Mouse (Mus musculus) urinary bladder, postnatal 4 days (tissue): ENCODE measurements around the gene Gal3st4.
"Not testable (repeated sequence)": the region's sequence is repeated elsewhere in the genome, so short reads cannot be mapped to it uniquely, and the experiment has no call there.

Source experiments
- DNase-seq, 2 experiments: peaks; one replicate each; pipeline ENCODE4 v3.0.0; 2021 to 2022; ENCODE audit warnings: low spot score in 2 of 2

The Gal3st4 gene

DNA sequence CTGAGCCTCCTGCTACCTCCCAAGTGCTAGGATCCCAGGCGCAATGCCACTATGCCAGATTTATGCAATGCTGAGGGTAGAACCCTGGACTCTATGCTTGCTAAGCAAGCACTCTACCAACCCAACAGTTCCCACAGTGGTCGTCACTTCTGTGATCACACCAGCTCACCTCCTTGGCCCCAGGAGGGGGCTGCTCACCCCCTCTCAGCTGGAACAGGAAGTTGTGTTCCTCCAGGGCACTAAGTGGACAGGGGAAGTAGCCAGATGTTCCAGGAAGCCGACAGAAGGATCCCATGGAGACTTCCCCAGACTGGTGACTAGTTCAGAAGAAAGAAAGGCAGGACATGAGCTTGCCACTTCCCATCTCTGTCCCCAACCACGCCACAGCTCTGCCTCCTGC lies 10.6 kb downstream of the Gal3st4 start:
- DNase-seq = no peak

DNA sequence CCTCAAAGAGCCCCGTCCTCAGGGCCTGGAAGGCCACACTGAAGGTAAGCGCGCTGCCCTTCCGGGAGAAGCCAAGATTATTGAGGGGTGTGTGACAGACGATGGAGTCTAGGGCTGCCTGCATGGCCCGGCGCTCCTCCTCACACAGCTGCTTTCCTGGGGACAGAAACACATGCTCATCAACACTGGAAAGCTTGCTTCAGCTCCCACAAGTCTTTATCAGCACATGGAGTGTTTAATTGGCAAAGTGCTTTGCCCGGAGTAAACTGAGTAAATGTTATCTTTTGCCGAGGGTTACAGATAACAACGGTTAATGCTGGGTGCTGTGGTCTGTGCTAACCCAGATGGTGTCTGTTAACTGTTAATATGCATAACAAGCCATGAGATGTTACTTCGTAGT lies 11.8 kb downstream of the Gal3st4 start:
- peak in 1 of 2 experiments; percentile 28 for DNase-seq

DNA sequence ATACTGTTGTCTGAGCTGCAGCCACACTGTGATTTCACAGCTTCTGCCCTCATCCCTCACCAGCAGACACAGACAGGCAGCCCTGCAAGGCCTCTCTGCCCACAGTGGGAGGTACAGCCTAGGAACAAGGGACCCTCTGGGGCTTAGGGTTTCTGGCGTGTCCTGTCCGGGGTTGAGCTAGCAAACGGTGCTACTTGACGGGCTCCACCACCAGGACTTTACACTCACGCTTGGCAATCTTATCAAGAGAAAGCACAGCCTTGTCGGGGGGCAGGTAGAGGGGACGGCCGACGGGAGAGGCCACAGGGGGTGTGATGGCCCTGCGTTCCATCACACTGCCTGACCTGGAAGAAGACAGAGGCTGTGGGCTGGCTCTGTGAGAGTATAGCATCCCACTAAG lies 12.6 kb downstream of the Gal3st4 start:
- DNase-seq = no peak

DNA sequence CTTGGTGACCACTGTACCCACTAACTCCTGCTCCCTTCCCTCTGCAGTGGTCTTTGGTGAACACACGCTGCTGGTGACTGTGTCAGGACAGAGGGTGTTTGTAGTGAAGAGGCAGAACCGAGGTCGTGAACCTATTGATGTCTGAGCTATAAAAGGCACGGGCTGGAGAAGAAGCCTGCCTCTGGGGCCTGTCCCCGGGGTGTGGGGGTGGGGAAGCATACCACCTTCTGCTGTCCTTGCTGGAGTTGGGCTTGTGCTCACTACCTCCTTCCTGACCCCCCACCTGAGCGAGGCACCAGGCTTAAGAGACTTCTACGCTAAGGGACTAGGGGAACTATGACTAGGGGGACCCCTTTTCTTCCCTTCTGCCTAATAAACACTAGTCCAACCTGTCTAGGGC lies 13.6 kb downstream of the Gal3st4 start:
- no peak for DNase-seq

DNA sequence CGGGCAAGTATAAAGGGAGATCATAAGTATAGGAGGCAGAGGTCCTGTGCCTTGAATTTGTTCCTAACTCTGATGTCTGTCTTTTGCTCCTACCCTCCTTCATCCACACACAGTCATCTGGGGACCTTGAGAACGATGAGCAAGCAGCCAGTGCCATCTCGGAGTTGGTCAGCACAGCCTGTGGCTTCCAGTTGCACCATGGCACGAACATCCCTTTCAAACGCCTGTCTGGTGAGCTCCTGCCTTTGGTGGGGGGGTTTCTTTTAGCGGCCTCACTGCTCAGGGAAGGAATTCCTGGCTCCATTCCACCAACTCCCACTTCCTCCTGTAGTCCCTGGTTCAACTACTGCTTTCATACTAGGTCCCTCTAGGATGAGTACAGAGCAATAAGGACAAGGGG lies 14.1 kb downstream of the Gal3st4 start:
- no peak for DNase-seq

DNA sequence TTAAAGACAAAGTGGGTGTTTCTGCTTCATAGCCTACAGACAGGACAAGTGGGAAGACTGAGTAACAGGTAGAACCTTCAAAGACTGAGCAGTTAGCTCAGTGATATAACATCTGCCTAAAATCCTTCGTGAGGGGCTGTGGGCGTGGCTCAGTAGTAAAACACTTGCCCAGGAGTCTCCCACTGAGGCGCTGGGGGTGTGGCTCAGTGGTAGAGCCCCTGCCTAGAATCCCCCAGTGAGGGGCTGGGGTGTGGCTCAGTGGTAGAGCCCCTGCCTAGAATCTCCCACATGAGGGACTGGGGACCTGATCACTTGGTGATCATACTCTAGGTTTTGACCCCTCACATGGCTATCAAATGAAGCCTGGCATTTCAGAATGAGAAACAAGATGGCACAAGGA lies 14.6 kb downstream of the Gal3st4 start:
- DNase-seq = no peak

DNA sequence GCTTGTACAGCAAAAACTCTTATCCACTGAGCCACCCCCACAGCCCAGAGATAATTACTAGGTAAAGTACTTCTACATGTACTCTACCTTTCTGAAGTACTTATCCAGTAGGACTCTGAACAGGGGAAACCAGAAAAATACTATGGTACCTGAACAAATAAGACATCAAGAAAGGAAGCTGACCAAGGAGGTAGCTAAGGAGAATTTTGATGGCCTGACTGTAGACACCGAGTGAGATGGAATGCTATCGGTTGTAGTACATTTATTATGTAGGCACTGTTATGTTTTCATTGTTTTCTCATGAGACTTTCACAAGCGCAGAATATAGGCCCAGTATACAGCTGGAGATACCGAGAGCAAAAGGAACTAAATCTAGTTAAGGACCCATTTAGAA lies 15.1 kb downstream of the Gal3st4 start:
- DNase-seq = no peak

DNA sequence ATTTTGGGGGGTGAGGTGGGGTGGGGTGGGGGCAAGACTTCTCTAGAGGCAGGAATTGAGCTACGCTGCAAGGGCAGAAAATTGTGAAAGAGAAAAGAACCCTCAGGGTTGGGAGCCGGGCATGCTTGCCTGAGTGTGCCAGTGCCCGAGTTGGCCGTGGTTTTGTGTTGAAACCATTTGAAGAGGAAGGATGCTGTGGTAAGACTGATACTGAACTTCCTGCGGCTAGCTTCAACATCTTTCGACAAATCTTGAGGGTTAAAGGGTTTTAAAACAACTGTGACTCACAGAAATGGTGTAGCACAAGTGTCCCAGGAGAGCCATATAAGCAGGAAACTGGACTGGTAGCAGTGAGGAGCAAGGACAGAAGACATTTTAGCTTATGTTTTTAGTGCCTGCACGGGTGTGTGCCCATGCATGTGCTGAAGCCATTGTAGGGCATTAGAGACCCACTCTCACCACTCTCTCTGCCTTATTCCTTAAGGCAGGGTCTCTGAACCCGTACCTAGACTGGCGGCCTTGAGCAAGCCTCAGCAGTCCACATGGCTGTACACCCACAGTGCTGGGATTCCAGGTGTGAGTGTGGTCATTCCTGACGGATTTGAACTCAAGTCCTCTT lies 15.6 kb downstream of the Gal3st4 start:
- no peak for DNase-seq

DNA sequence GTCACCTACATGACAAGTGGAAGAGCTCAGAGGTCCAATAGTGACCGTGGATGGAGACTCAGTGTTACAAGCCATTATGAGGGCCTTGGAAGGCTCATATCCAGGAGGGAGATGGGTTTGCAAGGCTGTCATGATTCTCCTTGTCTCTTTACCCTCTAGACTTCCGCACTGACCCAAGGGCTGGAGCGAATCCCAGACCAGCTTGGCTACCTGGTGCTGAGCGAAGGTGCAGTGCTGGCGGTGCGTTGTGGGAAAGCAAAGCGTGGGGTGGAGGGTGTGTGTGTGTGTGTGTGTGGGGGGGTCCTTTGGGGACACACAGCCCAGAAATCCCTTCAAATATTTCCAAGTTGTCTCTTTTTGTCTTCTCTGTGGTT lies 16.6 kb downstream of the Gal3st4 start:
- DNase-seq = no peak

DNA sequence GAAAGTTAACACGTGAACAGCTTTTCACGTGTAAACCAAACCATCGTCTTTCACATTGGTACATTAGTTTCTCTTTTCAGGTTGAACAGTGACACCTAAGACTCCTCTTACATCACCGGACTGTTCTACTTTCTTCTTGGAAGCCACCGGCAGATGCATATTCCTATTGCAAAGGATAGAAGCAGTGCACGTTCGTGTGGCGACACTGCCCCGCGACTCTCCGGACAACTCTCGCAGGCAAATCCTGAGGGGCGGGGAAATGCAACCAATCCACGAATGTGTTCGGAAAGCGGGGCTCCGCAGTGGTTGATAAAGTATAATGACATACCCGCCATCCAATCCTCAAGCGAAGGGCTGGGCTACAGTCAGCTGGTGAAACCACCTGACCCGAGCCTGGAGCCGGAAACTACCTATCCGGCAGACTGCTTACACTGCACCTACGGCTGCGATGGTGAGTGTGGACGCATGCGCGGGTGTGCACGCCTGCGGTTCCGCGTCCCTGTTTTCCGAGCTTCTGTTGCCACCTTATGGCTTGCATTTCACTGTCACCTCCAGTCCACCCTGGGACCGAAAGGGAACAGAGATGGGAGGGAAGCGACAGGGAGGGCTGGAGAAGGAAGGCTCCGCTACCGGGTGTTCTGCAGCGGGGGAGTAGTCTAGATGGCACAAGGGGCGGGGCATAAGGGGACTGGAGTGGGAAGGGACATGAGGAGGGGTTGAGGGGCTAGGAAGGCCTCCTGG lies 17.1 kb downstream of the Gal3st4 start, which contains the start of gene Lamtor4:
Lamtor4 (plus strand) TSS at position 130 of the 741 bp plus-strand sequence.
- peak; percentile 89 to 92 for DNase-seq

DNA sequence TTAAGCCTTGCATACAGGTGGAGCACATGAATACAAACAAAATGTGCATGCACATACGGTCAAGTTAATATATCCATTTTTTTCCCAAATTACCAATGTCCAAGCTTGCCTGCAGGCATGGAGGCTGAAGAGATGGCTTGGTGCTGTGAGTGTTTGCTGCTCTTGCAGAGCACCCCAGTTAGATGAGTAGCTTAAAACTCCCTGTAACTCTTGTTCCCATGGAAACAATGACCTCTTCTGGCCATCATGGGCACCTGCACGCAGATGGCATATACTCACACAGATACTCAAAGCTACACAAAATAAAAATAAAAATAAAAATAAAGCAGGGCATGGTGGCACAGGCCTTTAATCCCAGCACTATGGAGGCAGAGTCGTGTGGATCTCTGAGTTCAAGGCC lies 19.6 kb downstream of the Gal3st4 start:
- DNase-seq = no peak

DNA sequence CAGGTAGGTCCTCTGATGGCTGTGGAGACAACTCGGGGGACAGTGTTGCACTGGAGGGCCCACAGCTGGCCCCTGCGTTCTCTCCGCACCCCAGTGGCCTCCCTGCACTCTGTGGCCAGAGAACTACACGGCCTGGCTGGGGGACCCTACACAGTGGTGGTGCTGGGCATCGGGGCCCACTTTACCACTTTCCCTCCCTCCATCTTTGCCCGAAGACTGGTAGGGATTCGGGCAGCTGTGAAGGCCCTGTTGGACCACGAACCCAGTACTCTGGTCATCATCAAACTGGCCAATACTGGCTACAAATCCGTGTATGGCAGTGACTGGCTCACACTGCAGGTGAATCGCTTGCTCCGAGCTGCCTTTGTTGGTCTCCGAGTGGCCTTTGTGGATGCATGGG lies 21.5 kb downstream of the Gal3st4 start:
- DNase-seq = no peak

DNA sequence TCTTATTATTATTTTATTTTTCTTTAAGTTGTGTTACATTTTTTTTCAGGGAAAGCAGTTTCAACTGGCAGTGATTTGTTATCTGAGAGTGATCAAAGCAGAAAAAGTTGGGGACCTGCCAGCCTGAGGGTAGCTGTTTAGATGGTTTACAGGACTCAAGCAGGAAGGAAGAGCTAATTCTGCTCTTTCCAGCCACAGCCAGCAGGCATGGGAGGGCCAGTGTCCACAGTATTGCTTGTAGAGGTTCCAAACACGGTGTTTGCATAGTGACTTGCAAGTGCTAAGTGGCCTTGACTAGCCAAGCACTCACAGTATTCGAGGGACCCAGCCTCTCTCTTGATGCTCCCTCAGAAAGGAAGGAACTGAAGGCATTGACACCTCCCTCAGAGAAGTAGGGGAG lies 31.1 kb downstream of the Gal3st4 start:
- DNase-seq = no peak

DNA sequence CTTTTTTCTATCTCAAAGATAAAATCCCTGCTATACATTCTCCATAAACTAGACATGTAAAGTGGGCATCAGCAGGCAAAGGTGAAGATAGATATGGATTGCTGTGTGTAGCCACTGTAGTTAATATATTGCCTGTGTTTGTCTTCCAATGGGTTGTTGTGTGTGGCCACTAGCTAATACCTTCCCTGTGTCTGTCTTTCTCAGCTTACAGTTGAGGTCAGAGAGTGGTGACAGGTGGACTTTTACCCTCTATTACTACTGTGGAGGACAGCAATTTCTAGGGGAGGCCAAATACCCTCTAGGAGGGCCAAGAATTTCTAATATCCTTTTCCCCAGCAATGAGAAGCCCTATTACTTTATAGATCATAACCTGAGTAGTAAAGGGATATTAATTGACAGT lies 38.4 kb downstream of the Gal3st4 start:
- DNase-seq = no peak

DNA sequence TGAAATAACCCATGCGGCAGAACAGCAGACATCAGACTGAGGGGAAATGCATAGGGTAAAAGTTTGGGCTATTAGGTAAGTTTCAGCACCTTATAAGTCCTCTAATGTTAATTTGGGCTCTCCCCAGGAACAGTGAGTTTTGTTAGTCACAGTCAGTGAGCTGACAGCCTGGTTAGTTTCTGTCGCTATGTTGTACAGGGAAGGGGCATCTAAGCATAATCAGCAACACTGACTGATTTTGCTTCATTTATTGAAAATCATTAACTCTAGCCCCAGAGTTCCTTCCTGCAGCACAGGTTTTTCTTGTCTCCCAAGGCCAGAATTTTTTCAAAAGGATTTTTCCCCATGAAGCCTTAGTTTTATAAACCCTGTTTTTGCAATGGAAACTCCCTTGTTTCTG lies 38.9 kb downstream of the Gal3st4 start:
- DNase-seq = no peak

DNA sequence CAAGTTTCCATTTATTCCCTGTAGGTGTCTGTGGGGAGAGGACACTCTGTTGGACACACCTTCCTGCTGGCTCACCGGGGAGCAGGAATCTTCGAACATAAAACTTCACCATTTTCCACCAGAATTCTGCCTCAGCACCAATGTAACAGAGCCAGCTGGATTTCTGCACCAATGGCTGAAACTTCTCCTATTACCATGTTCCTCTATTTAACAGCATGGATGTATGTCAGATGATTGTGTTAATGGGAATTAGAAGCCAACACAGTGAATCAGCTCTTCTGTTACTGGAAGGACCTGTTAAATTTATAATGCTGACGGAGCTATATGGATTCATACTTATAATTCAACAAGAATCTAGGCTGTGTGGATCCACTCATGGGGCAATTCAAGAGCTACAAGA lies 43.1 kb downstream of the Gal3st4 start:
- DNase-seq = no peak

DNA sequence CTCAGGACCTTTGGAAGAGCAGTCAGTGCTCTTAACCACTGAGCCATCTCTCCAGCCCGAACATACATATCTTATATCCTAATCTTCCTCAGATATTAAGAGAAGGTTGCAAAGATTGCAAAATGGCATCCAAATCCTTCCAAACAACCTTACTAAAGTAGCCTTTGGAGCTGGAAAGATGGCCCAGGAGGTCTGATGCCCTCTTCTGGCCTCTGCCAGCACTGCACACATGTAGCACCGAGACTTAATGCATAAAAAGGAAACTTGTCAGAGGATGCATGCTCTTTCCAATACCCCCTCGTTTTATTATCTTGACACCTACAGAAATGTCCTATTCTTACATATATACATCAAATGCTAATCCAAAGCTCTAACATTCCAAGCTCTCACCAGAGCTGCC lies 44.6 kb downstream of the Gal3st4 start:
- no peak for DNase-seq

DNA sequence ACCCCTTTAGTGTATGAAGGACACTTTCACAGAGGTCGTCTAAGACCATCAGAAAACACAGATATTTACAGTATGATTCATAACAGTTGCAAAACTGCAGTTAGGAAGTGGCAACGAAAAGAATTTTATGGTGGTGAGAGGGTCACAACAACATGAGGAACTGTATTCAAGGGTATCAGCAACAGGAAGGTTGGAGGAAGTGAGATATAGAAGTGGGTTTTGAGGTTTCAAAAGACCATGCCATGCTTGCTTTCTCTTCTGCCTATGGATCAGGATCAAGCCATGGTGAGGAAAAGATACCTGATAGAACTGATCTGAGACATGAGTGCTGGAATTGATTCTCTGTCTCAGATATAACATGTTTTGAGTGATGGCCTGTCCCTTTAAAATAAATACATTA lies 45.3 kb downstream of the Gal3st4 start:
- no peak for DNase-seq

DNA sequence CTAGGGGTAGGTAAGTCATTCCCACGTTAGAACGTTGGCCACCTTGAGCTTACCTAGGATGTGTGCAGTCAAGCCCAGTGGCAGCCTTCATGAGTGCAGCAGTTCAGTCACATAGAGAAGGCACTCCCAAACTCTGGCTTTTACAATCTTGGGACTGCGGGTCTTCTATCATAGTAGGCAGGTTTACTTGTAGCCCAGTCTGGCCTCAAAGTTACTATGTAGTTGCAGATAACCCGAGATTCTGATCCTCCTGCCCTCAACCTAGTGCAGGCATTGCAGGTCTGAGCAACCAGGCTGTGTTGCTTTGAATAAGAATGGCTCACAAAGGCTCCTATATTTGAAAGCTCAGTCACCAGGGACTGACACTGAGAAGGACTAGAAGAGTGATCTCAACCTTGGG lies 46.1 kb downstream of the Gal3st4 start:
- no peak for DNase-seq

DNA sequence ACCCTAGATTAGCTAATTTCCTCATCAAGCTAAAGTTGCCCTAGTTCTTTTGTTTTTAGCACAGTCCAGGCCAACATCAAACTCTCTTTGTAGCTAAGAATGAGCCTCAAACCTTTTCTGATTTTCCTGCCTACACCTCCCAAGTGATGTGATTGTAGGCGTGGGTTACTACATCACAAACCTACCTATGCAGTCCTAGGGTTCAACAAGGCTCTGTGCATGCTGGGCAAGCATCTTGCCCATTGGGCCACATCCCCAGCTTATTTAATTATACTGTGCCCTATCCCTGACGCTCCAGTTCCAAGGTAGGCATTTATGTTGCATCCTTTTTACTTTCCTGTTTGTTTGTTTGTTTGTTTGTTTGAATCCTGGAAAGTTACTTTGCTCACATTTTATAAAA lies 46.9 kb downstream of the Gal3st4 start, which contains the start of gene Nxpe5:
Nxpe5 (plus strand) TSS at position 199 of the 400 bp plus-strand sequence.
- DNase-seq = no peak

DNA sequence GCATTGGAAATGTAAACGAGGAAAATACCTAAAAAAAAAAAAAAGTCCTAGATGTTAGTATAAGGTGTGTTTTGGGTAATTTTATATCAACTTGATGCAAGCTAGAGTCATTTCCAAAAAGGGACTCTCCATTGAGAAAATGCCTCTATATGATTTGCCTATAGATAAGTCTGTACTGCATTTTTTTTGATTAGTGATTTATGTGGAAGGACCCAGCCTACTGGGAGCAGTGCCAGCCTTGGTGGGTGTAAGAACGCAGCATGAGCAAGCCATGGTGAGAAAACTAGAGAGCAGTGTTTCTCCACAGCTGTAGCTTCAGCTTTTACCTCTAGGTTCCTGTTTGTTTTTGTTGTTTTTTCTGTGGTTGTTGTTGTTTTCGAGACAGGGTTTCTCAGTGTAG lies 49.4 kb downstream of the Gal3st4 start:
- no peak for DNase-seq

DNA sequence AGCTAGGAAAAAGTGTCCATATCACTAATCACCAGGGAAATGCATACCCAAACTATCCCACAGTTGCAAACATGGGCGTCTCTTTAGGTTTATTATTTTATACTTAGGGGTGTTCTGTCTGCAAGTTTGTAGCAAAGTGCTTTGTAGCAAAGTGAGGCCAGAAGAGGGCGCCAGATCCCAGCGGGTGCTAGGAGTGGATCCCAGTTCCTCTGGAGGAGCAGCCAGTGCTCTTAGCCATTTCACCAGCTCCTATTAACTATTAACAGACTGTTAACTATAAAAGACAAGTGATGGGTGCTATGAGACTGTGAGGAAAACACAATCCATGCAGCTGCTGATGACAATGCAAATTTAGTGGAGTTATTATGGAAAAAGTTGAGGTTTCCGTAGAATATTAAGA lies 50.5 kb downstream of the Gal3st4 start:
- peak; percentile 68 to 95 for DNase-seq

DNA sequence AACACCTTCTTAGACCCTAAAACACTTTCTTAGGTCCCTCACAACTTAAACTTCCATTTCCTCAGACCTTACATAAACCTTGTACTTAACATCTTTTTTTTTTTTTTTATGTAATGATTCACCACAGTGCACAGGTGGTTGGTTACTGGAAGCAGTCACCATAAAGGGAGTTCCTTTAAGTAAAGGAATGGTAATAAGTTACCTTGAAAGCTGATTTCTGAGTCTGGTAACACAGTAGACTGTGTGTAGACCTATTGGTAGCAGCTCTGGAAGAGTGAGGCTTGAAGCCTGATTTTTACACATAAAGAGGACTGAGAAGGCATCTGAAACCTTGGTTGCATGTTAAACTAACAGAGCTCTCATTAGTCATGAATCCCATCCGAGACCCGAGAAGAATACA lies 52.8 kb downstream of the Gal3st4 start:
- no peak for DNase-seq

DNA sequence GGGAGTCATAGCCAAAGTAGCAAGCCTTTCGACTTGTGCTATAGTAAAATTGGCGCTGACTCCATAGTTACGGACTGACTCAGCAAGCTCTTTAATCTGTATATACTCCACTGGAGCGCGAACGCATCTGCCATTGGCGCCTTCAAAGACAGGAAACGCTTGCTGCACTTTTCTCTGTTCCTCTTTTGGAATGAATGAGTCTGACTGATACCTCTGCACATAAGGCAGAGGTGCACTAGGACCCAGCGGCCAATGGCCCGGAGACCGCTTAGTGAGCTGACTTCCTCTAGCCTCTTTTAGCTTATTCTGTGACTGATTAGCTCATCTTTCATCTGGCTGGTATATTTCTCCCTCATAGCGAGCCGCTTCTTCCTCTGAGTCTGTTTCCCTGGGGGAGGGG lies 56.0 kb downstream of the Gal3st4 start:
- DNase-seq = not testable (repeated sequence)
